Mouse (Mus musculus): ENCODE measurements around the gene A230072I06Rik.

The A230072I06Rik gene

DNA sequence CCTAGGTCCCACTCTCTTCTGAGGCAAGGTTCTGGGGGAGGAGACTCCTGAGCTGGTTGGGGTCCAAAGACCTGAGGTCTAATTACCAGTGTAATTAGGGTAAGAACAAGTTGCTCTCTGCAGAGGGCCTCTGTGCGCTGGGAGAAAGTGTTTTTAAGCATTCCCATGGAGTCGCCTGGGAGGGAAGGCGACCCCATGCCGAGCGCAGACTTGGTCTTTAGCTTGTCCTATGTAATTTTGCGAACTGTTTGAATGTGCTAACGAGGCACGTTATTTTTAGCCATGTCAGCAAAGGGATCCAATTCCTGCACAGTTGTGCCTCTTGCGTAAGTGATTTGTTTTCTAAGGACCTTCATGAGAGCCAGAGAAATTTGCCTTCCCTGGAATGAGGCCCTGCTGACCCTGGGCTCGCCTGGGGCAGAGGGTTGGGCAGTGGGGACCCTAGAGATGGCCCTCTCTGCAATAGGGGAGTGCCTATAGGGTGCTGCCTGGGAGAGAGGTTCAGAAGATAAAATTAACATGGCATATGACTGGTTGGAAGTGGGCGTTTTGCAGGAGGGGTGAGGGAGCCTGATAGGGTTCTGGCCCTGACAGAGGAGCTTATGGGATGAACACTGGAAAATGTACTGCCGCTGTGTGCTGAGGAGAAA, at the start of gene A230072I06Rik:
TSS of gene A230072I06Rik (plus strand) at position 157 of the 650 bp plus-strand sequence.
- DNase-seq (ENCODE audit: low read depth, low spot score) = no peak

DNA sequence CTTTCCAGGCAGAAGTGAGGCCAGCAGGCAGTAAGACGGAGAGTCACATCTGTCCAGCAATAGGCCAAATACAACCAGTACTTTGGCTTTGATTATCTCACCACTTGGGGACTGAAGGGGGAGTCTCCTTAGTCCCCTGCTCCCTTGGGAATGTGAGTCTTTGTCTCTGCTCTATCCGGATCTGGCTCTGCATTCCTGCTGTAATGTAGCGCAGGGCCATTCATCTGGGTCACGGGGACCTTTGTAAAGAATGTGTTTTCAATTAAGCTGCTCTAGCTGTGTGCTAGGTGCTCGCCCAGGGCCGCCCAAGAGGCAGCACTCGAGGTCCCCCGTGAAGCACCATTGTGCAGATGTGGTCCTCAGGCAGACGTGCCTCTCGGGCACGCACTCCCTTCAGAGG, 44.6 kb upstream of the A230072I06Rik start:
- DNase-seq (ENCODE audit: low read depth, low spot score) = no peak

DNA sequence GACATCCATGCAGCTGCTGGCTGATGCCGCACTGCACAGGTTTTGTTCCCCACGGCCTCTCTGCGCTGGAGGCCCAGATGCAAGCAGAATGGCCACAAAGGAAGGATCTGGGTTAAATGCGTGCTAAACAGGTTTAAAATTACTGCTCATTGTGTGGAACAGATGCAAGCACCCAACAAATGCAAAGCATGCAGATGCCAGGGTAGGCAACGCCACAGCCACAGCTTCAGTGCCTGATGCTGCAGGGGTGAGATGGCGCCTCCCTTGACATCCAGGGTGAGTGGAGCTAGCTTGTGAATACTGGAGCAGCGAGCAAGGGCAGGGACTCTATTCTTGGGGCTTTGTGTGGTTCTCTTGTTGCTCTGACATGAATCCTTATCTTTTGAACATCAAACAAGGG, 39.8 kb upstream of the A230072I06Rik start:
- DNase-seq (ENCODE audit: low read depth, low spot score) = no peak

DNA sequence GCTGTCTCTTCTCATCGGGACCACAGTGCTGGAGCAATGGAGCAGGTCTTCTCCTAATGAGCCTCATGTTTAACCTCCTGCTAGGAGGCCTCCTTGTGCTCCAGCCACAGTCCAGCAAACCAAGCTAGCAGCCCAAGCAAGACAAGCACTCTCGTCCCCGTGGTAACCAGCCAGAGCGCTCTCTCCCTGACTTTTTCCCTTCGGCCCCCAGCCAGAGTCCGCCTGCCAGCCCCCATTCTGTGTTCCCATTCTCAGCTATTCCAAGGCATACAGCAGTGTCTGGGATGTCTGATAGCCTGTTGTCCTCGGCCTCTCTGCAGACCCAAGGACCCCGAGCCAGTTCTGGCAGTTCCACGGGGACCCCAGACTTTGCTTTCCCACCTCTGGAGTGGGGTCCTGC, 38.5 kb upstream of the A230072I06Rik start:
- DNase-seq (ENCODE audit: low read depth, low spot score) = no peak

DNA sequence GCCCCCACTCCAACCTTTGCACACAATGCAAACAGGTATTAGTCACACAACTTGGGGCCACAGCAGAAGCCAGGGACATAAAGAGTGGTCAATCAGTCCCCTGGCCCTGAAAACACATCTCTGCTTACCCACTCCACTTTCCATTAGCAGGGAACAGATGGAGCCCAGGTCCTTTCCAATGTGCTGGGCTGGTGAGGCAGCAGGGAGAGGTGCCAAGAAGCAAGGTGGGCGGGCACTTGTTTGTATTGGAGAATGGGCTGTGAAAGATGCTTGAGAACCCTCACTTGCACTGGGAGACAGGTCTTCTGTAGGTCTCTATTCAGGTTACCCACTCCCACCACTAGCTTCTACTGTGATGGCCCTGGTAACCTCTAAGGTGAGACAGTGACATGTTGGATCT, 34.9 kb upstream of the A230072I06Rik start:
- no peak for DNase-seq (ENCODE audit: low read depth, low spot score)

DNA sequence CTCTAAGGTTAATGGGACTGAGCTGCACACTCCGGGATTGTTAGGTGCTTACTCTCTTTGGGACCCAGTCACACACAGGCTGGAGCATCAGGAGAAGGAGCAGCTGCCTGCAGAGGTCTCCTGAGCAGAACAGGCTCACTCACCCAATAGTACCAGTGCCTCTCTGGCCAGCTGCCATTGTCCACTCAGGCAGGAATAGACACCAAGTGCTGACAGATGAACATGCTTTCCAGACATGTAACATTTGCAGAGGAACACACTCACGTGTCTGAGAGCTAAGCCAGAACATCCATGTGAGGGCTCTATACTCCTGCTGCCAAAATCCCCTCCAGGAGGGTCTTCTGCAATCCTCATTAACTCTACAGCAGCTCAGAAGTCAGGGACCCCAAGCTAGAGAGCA, 18.7 kb upstream of the A230072I06Rik start:
- no peak for DNase-seq (ENCODE audit: low read depth, low spot score)

DNA sequence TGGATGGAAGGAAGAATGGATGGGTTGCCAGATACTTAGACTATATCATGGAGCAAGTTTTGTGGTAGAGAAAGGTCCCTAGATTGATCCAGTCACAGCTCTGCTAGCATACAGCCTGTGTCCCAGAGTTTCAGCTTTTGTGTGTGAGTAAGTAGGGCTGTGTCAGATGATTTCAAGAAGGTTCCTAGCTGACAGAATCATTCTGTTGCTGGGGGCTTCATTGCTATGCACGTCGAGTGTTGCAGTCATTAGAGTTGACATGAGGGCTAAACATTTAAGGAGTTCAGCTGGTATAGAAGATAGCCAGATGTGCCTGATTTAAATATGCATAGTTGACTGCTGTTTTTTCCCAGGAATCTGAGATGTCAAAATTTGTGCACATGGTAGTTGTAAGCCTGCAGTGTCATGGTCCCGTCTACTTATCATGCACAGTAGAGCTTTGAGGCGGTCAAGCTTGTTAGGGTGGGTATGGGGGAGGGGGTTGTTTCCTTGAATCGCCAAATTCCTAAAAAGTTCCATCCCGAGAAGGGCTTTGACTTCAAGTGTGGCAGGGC, 18.1 kb upstream of the A230072I06Rik start:
- DNase-seq (ENCODE audit: low read depth, low spot score) = no peak

DNA sequence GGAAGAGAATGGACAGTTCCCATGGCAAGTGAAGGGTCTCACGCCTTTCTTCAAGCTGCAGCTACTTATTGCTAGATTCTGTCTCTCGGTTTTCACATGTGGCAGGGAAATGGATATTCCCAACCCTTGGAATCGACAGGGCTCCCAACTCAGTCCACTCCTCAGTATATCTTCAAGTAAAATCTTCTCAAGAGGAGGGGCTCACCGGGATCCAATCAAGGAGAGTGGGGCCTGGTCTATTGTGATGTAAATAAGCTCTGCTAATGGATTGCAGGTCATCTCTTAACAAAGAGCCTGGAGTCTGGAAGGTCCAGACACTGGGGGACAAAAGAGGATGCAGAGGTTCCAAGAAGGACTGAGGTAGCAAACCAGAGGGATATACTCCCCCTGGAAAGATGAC, 17.1 kb upstream of the A230072I06Rik start:
- no peak for DNase-seq (ENCODE audit: low read depth, low spot score)

DNA sequence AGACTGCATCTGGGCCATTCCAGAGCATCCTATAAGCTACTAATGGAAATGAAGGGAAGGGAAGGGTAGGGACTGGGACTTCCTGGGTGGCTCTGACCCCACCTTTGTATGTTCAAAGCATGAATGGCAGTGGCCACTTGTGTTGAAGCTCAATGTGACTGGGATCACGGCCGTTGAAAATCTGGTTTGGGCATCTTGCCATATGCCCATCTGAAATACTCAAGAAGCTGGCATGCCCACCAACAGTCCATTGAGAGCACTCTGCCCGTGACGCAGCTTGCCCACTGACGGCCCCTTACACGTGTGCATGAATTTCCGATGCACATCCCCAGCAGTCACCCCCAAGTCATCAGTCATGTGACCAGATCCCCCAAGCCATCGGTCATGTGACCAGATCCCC, 13.6 kb upstream of the A230072I06Rik start:
- DNase-seq (ENCODE audit: low read depth, low spot score) = no peak

DNA sequence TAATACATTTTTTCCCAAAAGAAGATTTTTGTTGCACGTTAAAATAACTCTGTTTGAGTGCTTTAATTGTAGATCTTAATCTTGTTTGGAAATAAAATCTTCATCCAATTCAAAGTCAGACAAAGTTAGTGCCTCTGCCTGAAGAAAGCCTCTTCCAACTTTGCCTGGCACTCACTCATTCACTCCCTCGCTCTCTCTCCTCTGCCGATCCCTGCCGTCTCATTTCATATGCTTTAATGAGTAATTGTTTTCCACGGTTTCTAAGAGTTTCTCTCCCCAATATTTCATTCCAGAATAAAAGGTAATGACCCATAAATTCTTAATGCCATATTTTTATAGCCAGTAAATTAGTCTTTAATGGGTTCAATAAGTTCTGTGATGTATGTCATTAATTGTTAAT, 10.8 kb upstream of the A230072I06Rik start:
- DNase-seq (ENCODE audit: low read depth, low spot score) = no peak

DNA sequence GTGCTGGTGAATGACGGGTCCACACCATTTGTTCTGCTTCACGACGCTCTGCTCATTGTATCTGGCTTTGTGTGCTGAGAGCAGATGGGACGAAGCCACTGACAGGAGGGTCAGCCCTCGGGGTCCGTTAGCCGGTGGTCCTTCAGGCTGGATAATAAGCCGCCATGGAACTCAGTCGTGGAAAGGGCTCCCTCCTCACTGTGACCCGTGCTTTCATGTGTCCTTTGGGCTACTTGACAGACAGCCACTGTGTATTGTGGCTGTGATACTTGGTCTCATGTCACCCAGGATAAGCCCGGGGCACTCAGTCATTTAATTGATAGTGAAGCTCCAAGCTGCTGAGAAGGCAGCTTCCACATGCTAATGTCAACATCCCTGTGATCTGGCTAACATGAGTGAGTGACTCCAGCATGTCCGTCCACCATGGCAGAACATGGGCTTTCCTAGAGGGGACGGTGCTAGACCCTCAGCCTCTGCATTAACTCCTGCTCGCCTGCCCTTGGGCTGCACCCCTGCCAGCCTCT, 10.3 kb upstream of the A230072I06Rik start:
- no peak for DNase-seq (ENCODE audit: low read depth, low spot score)

DNA sequence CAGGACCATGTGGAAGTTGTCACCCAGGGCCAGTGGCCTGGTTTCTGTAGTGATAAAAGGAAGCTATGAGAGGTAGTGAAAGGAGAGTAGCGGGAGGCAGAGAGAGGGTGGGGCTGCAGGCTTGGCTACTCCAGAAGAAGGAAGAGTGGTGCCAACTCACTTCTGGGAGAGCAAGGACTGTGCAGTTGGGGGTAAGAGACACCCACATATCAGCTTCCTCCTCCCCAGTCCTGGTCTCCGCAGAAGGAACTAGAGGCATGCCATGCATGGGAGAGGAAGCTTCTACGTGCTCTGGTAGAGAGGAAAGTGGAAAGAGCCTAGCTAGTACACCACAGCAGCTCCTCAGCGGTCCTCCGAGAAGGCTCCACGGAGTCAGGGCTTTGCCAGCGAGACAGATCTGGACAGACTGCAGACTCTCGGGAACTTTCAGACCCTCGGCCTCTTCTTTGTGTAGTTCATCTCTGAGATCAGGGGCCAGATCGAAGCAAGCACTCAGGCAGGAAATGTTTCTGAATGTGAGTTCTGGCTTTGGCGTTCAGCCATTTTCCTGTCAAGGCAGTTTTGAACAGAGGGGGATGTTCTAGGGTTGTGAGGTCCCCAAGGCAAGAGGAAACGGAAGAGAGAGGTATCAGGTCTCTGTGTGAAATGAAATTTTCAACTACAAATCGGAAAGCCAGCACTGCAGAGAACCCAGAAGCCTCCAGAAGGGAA, 1.0 kb downstream of the A230072I06Rik start:
- DNase-seq (ENCODE audit: low read depth, low spot score) = no peak

DNA sequence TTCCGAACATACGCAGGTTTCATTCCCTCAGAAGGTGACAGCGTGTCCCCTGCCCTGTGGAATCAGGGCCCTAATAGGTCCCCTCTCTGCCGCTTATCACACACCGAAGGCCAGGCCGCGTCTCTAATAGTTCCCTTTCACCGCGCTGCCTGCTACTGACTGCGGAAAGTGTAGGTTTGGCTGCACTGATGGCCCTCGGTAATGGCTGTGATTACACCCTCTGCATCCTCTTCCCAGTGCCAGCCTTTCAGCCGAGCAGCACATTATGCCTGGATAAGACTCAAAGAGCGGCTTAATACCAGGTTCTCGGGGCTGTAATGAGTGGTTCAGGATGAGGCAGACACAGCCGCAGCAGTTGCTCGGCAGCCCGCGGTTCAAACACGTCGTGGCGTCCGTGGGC, 3.5 kb downstream of the A230072I06Rik start:
- DNase-seq (ENCODE audit: low read depth, low spot score) = no peak

DNA sequence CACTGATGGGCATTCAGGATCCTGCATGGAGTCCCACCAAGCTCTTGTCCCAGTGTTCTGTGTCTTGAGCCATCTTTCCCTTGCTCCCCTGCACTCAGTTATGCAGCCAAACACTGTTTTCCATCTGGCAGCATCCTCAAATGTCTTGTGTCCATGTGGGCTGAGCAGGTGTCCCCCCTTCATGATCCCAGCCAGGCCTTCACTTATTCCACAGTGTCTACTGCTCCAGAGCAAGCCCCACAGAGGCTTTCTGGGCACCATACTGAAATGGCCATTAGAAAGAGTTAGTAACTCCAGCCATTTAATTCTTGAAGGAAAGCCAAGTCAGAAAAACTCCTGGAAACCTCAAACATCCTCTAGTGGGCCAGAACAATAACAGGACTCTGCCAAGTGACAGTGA, 11.9 kb downstream of the A230072I06Rik start:
- DNase-seq (ENCODE audit: low read depth, low spot score) = no peak

DNA sequence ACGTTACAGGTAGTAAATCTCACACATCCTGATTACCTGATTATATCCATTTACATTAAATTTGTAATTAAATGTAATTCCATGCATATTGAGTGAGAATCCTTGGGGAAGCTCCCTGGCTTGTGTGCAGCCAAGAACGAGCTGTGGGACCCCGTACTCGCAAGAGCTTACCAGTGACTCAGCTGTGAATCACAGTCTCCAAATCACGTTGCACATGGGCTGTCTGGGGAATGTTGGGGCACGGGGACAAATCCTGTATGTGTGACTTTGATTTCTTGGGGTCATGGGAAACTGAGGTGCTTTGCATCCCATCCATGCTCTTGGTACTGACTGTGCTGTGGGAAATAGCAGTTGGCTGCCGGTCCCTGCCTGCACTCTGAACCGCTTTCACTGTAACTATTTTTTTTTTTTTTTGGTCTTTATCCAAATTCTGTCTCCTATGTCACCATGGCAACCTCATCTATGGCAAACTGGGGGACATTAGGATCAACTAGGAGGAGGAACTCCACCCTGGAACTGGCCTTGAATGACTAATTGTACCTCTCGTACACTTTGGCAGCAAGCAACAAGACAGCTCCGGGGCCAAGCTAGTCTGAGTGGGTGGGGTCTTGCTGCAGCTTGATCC, 19.8 kb downstream of the A230072I06Rik start:
- DNase-seq (ENCODE audit: low read depth, low spot score) = no peak

DNA sequence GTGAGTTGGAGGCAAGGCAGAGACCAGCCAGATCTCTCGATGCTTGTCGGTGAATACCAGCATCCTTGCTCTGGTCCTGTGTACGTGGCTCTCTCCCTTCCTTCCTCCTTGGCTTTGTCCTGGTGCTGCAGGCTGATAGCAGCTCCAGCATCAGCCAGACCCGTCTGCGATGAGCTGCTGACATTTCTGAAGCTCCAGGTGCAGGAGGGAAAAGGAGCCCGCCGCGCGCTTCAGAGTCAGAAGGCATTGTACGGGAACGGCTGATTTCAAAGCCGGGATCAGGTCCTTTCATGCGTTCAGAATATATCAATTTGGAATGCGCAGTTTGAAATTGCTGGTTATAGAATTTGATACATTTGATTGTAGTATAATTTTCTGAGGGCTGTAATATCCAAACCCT, 23.4 kb downstream of the A230072I06Rik start:
- no peak for DNase-seq (ENCODE audit: low read depth, low spot score)

DNA sequence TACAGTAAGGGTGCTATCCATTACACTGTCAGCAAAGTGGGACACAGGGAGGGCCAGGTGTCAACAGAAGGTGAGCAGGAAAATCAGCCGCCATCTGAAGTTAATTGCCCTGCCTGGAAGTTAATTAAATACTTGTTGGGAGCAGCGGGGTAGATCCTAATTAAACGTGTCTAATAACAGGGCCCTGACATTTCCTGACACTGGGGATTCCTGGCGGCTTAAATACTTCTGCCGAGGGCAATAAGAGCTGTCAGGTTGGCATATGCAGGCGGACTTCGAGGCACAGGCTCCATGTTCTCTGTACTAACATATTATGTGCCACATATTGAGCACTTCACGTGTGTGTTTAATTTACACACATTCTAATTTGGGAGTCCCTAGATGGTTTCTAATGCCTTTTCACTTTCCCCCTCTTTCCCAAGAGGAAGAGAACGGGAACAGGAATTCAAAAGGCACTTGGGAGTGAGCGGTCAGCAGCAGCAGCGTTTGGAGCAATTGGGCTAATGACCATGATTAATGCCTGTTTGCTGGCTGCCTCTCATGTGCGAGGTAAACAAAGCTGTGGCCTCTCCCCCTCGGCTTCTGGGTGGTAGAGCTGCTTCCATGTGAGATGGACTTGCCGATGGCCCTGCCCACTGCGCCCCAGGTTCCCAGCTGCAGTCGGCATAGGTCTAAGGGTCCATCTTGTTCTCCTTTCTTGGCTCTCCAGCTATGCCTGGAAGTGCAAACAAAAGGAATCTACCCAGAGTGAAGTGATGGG, 34.5 kb downstream of the A230072I06Rik start:
- DNase-seq (ENCODE audit: low read depth, low spot score) = no peak

DNA sequence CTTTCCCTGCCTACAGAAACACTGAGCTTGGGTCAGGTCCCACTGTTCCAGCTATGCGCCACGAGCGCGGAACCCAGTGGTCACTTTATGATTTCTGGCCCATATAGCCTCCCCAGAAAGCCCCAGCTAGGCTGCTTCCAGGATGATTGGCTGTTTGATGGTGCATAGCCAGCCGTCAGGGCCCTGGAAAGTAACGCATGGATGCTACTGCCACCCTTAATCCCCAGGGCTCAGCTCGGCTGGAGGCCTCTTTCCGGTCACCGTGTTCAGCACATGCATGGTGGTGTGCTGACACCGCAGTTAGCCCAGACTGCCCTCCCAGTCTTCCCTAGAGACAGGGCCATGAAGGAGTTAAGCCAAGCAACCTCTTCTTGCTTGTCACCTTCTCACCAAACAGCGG, 35.6 kb downstream of the A230072I06Rik start:
- no peak for DNase-seq (ENCODE audit: low read depth, low spot score)

DNA sequence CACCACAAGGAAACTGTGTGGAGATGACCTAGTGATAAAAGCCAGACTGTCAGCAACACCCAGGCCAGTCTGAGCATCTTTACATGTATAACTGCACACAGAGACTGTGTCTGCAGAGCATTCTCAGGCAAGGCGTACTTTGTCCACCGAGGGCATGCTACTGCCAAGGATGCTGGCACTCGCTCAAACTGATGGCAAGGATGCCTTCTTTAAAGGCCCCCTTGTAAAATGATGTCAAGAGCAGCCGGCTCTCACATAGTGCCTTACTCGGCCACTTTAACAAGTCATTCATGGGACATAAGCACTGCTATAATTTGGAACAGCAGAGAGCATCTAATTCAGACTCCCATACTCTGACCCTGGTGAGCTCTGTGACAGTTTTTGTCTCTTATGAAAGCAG, 36.6 kb downstream of the A230072I06Rik start:
- DNase-seq (ENCODE audit: low read depth, low spot score) = no peak

DNA sequence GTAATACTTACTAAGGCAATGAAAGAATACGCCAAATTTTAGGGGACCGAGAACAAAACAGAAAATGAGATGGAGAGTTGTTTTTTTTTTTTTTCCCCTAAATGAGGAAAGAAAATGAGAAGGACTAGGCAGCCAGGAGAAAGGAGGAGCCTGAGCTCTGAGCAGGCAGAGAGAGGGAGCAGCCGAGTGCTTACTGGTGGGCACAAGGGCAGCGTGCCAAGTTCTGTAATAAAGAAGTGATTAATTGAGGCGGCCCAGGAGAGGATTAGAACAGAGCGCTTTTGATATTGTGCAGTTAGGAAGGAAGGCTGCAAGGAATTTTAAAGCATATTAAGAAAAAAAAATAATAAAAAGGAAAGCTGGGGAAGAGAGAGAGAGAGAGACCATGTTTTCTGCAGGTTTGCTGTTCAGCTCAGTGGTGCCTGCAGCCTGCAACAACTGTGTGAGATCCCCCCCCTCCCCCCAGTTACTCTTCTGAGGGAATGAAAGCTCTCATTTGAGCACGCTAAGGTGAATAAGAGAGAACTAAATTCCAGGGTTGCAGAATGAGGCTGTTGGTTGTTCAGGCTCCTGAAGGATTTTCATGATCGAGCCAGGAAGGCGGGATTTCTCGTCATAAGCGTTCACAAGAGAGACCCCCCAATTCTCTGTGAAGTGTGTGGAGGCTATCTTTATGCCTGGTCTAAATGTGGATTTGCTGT, 41.3 kb downstream of the A230072I06Rik start:
- no peak for DNase-seq (ENCODE audit: low read depth, low spot score)

DNA sequence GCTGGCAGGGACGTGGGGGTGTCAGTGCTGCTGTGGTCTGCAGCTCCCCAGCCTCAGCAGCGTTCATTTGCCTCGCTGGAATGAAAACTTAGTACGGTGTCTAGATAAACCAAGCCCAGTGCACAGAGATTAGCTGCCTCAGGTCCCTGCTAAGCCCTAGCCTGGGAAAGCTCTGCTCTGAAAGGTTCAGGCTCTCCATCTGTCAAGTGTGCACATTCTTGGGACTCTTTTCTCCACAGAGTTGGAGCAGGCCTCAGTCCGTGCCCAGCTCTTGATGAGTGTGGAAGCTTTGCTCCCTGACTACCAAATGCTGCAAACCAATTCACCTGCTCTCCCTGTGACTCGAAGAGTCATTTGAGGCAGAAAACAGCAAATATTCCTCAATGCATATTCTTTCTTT, 43.5 kb downstream of the A230072I06Rik start:
- DNase-seq (ENCODE audit: low read depth, low spot score) = no peak

Measured in c-Kit-negative CD71-positive TER-119-positive erythroid progenitor cells, embryonic 14.5 days (primary cell).